Mouse (Mus musculus): ENCODE results near the gene Parvb. TPM values are rescaled to one million over a fixed set of nuclear protein-coding genes. Genes with fewer than 3 reads are reported as not detected.

Parvb gene
- total and polyA plus RNA-seq, 3 experiments = 0.04 to 3.9 TPM; not detected in 1

GRCm38 (mm10) chr15:84297454-84297853 is 65.6 kb downstream of the Parvb start:
- H3K9me3 ChIP-seq (replicated peaks) = peaks cover 91% of the 10 kb centered on the region
- no peak overlapping the region for H3K4me3 ChIP-seq (ENCODE audit: low read depth, low read length)
- H3K36me3 ChIP-seq (replicated peaks) = no peaks in the 10 kb centered on the region
- DNase-seq (ENCODE audit: low spot score) (no peak), ATAC-seq (ENCODE audit: extremely low read depth, insufficient number of reproducible peaks, low FRiP score, poor library complexity, severe bottlenecking) (no peak)
- H3K27me3 ChIP-seq (ENCODE audit: insufficient read depth, low read length) = no peaks in the 10 kb centered on the region
- TF ChIP-seq POLR2AphosphoS5 (IDR thresholded peaks at IDR 0.05; ENCODE audit: insufficient replicate concordance, low read depth, low read length) (no peak), CTCF (IDR thresholded peaks at IDR 0.05; ENCODE audit: low read depth, low read length) (no peak), TAL1 (conservative IDR thresholded peaks at IDR 0.05; ENCODE audit: low read depth, low read length) (no peak), GATA1 (IDR thresholded peaks at IDR 0.05; ENCODE audit: borderline replicate concordance, low read length) (no peak)
- no peaks in the 10 kb centered on the region for H3K4me1 ChIP-seq (ENCODE audit: insufficient read depth, low read depth, low read length)

GRCm38 (mm10) chr15:84298804-84299370 is 67.0 kb downstream of the Parvb start:
- TF ChIP-seq POLR2AphosphoS5 (IDR thresholded peaks at IDR 0.05; ENCODE audit: insufficient replicate concordance, low read depth, low read length) (no peak), GATA2 (IDR thresholded peaks at IDR 0.05; ENCODE audit: borderline replicate concordance, low read depth, low read length) (no peak), TAL1 (conservative IDR thresholded peaks at IDR 0.05; ENCODE audit: low read depth, low read length) (no peak), CTCF (IDR thresholded peaks at IDR 0.05; ENCODE audit: low read depth, low read length) (no peak), GATA1 (IDR thresholded peaks at IDR 0.05; ENCODE audit: borderline replicate concordance, low read length) (no peak)
- Histone ChIP-seq H3K27me3 (ENCODE audit: insufficient read depth, low read length) (no peaks in the 10 kb centered on the region), H3K4me3 (ENCODE audit: low read depth, low read length) (no peak overlapping the region), H3K4me1 (ENCODE audit: insufficient read depth, low read depth, low read length) (no peaks in the 10 kb centered on the region), H3K36me3 (replicated peaks) (no peaks in the 10 kb centered on the region), H3K9me3 (replicated peaks) (peaks cover 92% of the 10 kb centered on the region)
- no peak for ATAC-seq (ENCODE audit: extremely low read depth, insufficient number of reproducible peaks, low FRiP score, poor library complexity, severe bottlenecking)
- DNase-seq (ENCODE audit: low spot score) = no peak

- Histone ChIP-seq H3K9me3 (replicated peaks) (peaks cover 90% of the 10 kb centered on the region), H3K4me3 (ENCODE audit: low read depth, low read length) (no peak overlapping the region), H3K4me1 (ENCODE audit: insufficient read depth, low read depth, low read length) (no peaks in the 10 kb centered on the region), H3K36me3 (replicated peaks) (no peaks in the 10 kb centered on the region), H3K27me3 (ENCODE audit: insufficient read depth, low read length) (no peaks in the 10 kb centered on the region)
- TF ChIP-seq GATA1 (IDR thresholded peaks at IDR 0.05; ENCODE audit: borderline replicate concordance, low read length) = no peak
- no peak for TF ChIP-seq POLR2AphosphoS5 (IDR thresholded peaks at IDR 0.05; ENCODE audit: insufficient replicate concordance, low read depth, low read length)
- no peak for TF ChIP-seq CTCF (IDR thresholded peaks at IDR 0.05; ENCODE audit: low read depth, low read length)
- TF ChIP-seq TAL1 (conservative IDR thresholded peaks at IDR 0.05; ENCODE audit: low read depth, low read length) = no peak
- TF ChIP-seq GATA2 (IDR thresholded peaks at IDR 0.05; ENCODE audit: borderline replicate concordance, low read depth, low read length) = no peak
- DNase-seq (ENCODE audit: low spot score) (no peak), ATAC-seq (ENCODE audit: extremely low read depth, insufficient number of reproducible peaks, low FRiP score, poor library complexity, severe bottlenecking) (no peak)
Observed at GRCm38 (mm10) chr15:84299662-84300333, 68.0 kb downstream of the Parvb start.

GRCm38 (mm10) chr15:84300591-84300990 is 68.7 kb downstream of the Parvb start:
- Histone ChIP-seq H3K4me1 (ENCODE audit: insufficient read depth, low read depth, low read length) (no peaks in the 10 kb centered on the region), H3K27me3 (ENCODE audit: insufficient read depth, low read length) (no peaks in the 10 kb centered on the region), H3K9me3 (replicated peaks) (peaks cover 83% of the 10 kb centered on the region), H3K36me3 (replicated peaks) (no peaks in the 10 kb centered on the region), H3K4me3 (ENCODE audit: low read depth, low read length) (no peak overlapping the region)
- ATAC-seq (ENCODE audit: extremely low read depth, insufficient number of reproducible peaks, low FRiP score, poor library complexity, severe bottlenecking) = no peak
- no peak for DNase-seq (ENCODE audit: low spot score)
- TF ChIP-seq POLR2AphosphoS5 (IDR thresholded peaks at IDR 0.05; ENCODE audit: insufficient replicate concordance, low read depth, low read length) (no peak), TAL1 (conservative IDR thresholded peaks at IDR 0.05; ENCODE audit: low read depth, low read length) (no peak), CTCF (IDR thresholded peaks at IDR 0.05; ENCODE audit: low read depth, low read length) (no peak), GATA2 (IDR thresholded peaks at IDR 0.05; ENCODE audit: borderline replicate concordance, low read depth, low read length) (no peak), GATA1 (IDR thresholded peaks at IDR 0.05; ENCODE audit: borderline replicate concordance, low read length) (no peak)

- H3K4me1 ChIP-seq (ENCODE audit: insufficient read depth, low read depth, low read length) = no peaks in the 10 kb centered on the region
- no peak for ATAC-seq (ENCODE audit: extremely low read depth, insufficient number of reproducible peaks, low FRiP score, poor library complexity, severe bottlenecking)
- TF ChIP-seq POLR2AphosphoS5 (IDR thresholded peaks at IDR 0.05; ENCODE audit: insufficient replicate concordance, low read depth, low read length) (no peak), TAL1 (conservative IDR thresholded peaks at IDR 0.05; ENCODE audit: low read depth, low read length) (no peak), GATA1 (IDR thresholded peaks at IDR 0.05; ENCODE audit: borderline replicate concordance, low read length) (no peak), GATA2 (IDR thresholded peaks at IDR 0.05; ENCODE audit: borderline replicate concordance, low read depth, low read length) (no peak), CTCF (IDR thresholded peaks at IDR 0.05; ENCODE audit: low read depth, low read length) (no peak)
- H3K9me3 ChIP-seq (replicated peaks) = peaks cover 85% of the 10 kb centered on the region
- DNase-seq (ENCODE audit: low spot score) = no peak
- H3K36me3 ChIP-seq (replicated peaks) = no peaks in the 10 kb centered on the region
- no peaks in the 10 kb centered on the region for H3K27me3 ChIP-seq (ENCODE audit: insufficient read depth, low read length)
- H3K4me3 ChIP-seq (ENCODE audit: low read depth, low read length) = no peak overlapping the region
Observed at GRCm38 (mm10) chr15:84301026-84301425, 69.2 kb downstream of the Parvb start.

GRCm38 (mm10) chr15:84301641-84302420 is 70.0 kb downstream of the Parvb start:
- Histone ChIP-seq H3K36me3 (replicated peaks) (no peaks in the 10 kb centered on the region), H3K4me3 (ENCODE audit: low read depth, low read length) (no peak overlapping the region), H3K4me1 (ENCODE audit: insufficient read depth, low read depth, low read length) (no peaks in the 10 kb centered on the region), H3K27me3 (ENCODE audit: insufficient read depth, low read length) (no peaks in the 10 kb centered on the region), H3K9me3 (replicated peaks) (peaks cover 78% of the 10 kb centered on the region)
- TF ChIP-seq POLR2AphosphoS5 (IDR thresholded peaks at IDR 0.05; ENCODE audit: insufficient replicate concordance, low read depth, low read length) = no peak
- TF ChIP-seq TAL1 (conservative IDR thresholded peaks at IDR 0.05; ENCODE audit: low read depth, low read length) = no peak
- no peak for TF ChIP-seq CTCF (IDR thresholded peaks at IDR 0.05; ENCODE audit: low read depth, low read length)
- no peak for TF ChIP-seq GATA1 (IDR thresholded peaks at IDR 0.05; ENCODE audit: borderline replicate concordance, low read length)
- TF ChIP-seq GATA2 (IDR thresholded peaks at IDR 0.05; ENCODE audit: borderline replicate concordance, low read depth, low read length) = no peak
- DNase-seq (ENCODE audit: low spot score) (no peak), ATAC-seq (ENCODE audit: extremely low read depth, insufficient number of reproducible peaks, low FRiP score, poor library complexity, severe bottlenecking) (no peak)

Measured in G1E (cell line).